Mouse (Mus musculus): ENCODE data around the gene Snx21. TPM values are rescaled to one million over a fixed set of nuclear protein-coding genes. Genes with fewer than 3 reads are reported as not detected.
"Not testable (repeated sequence)": the region's sequence is repeated elsewhere in the genome, so short reads cannot be mapped to it uniquely, and the experiment has no call there.

Snx21 gene
- total RNA-seq, 4 experiments from 2014 or later = 34.5 to 58.3 (median 46.7) TPM

DNA sequence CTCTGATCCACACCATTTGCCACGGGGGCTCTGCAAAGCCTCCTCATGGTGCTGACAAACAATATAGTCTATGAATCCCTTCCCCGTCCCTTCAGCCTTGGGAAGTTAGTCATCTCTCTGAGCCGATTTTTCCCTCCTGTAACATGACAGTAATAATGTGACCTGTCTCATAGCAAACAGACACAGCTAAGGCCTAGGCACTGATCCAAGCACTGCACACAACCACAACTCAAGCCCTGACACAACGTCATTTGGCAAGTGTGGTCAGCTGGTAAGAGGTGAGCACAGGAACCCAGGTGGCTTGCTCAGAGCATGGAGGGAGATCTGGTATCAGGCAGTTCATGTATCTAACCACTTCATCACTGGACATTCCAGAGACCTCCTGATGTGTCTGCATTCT, 10.2 kb downstream of the Snx21 start:
- no peak for DNase-seq

DNA sequence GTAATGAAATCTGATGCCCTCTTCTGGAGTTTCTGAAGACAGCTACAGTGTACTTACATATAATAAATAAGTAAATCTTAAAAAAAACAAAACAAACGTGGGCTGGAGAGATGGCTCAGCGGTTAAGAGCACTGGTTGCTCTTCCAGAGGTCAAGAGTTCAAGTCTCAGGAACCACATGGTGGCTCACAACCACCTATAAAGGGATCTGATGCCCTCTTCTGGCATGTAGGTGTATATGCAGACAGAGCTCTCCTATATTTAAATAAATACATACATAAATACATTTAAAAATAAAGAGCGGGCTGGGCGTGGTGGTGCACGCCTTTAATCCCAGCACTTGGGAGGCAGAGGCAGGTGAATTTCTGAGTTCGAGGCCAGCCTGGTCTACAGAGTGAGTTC, 12.9 kb downstream of the Snx21 start:
- DNase-seq = not testable (repeated sequence)

DNA sequence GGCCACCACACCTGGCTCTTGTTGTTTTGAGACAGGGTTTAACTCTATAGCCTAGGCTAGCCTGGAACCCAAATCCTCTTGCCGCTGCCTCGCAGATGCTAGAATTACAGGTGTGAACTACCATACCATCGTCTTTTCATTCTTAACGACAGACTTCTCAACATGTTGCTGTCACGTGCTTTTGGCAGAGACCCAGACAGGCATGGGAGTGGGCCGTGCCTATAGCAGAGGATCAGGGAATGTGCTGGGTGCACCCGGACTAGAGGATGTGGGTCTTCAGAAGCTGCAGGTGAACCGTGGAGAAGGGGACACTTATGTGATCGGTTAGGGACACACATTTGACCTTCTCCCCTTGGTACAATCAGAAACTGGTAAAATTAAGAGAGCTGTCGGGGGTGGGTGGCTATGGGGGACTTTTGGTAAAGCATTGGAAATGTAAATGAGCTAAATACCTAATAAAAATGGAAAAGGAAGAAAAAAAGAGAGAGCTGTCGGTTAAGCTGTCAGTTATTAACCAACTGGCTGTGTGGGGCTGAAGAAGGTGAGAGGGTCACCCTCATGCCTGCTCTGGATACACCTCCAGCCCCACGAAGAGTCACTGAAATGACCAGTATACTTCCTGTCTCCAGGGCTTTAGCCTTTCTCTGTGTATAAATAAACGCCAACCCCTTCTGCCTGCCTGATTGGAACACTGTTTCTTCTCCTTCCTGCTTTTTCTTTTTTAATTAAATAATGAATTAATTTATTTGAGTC, 14.8 kb downstream of the Snx21 start:
- DNase-seq = no peak

DNA sequence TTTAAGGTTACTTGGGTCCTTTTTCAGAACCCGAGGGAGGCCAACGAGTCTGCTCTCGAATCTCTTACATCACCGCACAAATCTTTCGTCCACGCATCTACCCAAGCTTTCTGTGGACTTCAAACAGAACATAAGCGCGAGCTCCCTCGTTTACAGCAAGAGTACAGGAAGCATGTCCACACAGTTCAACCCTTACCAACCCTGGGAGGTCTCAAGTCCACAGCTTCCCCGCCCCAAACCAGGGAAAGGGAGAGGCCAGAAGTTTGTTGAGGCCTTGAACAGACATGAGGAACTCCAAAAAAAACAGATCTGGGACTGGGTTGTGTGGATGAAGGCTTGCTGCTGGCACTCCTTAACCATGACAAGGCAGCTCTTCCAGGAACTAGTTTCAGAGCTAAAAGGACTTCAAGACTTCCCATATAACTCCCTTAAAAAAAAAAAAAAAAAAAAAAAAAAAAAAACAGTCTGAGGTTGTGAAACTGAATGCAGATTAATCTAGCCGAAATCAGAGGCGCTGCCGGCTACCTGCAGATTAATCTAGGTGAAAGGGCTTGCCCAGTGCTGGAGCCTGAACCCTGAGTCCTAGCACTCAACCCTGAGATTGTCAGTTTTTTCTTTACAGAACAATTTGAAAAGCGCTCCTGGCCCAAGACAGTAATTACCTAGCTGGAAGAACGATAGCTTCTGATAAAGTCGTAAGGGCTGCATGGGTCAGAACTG, 17.7 kb downstream of the Snx21 start:
- DNase-seq = no peak

DNA sequence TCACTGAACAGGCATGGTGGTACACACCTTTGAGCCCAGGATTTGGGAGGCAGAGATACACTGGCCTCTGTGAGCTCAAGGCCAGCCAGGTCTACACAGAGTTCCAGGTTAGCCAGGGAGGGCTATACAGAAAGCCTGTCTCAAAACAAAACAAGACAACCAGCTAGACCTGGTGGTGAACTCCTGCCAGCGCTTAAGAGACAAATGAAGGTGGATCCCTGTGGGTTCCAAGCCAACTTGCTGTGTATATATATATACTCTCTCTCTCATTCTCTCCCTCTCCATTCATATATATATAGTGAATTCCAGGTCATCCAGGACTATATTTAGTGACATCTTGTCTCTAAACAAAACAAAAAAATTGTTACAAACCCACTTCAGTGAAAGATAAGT, 18.3 kb downstream of the Snx21 start:
- no peak for DNase-seq

DNA sequence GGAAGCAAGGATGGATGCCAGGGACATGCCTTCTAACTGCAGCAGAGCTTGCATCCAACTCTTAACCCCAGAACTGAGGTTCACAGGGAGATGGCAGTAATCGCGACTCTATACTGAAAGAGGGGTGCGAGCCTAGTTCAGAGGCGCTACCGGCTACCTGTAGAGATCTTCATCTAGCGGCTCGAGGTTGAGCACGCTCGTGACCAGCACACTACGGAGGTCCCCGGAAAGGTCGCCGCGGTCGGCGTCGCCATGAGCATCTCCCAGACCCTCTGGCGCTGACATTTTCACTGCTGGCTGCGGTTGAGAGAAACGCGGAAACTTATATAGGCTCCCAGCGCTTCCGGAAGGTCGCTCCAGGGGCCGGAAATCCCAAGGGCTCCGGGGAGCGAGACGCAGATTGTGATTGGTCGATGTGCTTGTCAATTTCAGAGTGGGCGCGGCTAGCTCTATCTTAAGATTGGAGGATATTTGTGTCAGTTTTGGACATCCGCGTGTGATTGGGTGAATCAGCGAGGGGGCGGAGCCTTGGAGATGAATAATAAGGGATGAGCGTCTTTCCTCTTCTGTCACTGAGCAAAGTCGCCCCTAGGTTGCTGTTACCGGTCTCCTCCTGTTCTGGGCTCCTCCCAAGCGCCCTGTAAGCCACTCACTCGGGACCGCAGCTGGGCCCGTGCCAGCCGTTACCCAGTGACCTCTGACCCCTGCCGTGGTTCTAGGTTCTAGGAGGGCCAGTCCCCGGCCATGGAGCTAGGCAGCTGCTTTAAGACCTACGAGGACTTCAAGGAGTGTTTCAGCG, 19.1 kb downstream of the Snx21 start, which contains the start of the genes Acot8 and Zswim3:
Acot8 (minus strand) TSS at position 350 of the 799 bp plus-strand sequence.
Zswim3 (plus strand) TSS at position 566 of the 799 bp plus-strand sequence.
- peak; percentile 98 for DNase-seq

DNA sequence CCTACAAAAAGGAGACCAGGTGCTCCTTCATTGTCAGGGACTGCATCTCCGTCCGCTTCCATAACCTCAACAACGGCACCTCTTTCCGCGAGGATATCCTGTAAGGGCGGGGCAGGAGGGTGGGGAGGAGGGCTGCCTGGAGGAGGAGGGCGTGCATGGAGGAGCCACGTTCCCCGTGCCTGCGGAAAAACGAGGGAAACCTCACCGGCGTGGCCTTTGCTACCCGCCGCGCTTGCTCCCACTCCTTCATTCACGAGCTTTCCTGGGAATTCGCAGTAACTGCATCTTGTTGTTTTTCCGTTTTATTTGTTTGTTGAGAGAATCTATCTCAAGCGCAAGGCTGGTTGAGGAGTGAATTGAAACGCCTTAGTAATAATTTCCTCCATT, 19.7 kb downstream of the Snx21 start:
- no peak for DNase-seq

DNA sequence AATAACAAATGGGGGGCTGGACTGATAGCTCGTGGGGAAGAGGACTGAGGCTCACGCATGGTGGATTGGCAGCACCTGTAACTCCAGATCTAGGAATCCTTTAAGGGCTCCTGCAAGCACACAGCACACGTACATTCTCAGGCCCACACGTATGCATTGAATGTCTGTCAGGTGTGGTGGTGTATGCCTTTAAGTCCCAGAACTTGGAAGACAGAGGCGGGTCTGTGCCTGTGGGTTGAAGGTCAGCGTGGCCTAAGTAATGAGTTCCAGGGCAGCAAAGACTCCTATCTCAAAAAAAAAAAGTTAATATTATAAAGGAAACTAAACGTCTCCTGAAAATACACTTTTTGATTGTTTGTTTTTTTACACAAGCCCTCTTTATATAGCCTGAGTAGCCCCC, 21.0 kb downstream of the Snx21 start:
- DNase-seq = no peak

DNA sequence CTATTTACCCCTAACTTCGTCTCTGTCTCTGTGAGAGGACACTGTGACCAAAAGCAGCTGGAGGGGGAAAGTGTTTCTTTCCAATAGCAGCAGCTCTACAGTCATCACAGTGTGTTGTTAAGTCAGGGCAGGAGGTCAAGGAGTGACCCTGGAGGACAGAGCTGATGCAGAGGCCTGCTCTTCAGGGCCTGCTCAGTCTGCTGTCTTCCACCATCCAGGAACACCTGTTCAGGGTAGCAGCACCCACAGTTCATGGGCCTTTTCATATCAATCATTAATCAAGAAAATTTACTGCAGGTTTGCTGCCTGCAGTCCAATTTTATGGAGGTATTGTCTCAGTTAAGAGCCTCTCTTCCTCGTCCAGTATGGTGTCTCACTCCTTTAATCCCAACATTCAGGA, 27.9 kb downstream of the Snx21 start:
- DNase-seq = no peak

DNA sequence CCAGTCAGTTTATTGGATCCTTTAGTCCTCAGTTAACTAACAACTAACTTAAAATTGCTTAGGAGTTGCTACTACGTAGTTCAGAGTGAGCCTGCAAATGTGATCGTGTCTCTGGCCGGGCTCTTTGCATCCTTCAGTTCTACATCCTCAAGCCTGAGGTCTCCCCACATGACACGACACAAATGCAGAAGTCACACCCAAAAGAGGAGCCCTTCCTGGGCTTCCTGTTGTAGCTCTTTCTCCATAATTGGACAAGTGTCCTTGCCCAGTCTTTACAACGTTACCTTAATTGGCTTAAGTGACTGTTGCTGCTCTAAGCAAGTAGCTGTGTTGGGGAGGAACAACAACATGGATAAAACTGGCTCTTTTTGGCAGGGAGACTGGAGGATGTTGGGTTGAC, 29.7 kb downstream of the Snx21 start:
- DNase-seq = no peak

DNA sequence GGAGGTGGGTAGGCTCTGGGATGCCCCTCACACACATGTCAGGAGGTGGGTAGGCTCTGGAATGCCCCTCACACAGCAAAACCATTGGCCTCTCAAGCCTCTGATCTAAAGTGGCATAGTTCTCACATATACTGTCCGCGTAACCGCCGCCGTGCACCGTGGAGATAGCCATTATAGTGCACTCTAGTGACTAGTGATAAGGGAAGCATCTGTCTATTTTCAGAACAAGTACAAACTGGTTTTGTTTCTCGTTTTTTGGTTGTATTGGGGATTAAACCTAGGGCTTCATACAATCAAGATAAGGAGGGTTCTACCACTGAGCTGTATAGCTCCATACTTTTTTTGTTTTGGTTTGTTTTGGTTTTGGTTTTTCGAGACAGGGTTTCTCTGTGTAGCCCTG, 30.2 kb downstream of the Snx21 start:
- no peak for DNase-seq

DNA sequence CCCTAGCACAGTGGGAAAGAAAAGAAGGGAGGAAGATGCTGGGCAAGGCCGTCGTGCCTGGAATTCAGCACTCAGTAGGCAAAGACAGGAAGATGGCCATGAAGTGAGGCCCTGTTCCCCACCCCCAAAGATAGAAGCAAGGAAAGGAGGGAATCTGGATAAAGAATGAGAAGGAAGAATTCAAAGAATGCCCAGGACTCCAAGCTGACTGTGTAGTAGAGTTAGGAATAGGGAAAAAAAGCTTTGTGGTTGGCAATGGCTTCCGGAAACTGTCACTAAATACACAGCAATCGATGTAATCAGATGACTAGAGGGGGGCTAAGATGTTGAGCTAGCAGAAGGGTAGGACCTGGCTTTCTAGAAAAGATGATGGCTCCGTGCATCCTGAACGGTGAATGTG, 31.6 kb downstream of the Snx21 start:
- no peak for DNase-seq

DNA sequence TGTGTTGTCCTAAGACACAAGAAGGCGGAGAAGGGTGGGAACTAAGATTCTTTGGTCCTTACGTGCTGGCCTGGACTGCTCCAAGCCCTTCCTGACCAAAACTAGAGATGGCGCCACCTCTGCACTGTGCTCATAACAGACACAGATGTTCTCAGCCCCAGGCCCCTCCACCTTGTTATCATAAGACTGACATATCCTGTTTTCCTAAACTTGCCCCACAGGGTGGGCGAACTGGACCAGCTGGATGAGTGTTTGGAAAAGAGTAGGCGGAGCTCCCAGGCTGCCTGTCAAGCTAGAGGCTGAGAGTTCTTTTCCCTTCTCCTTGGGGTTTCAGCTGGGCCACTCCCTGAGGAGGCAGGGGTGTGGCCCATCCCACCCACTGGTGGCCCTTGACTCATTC, 32.1 kb downstream of the Snx21 start:
- no peak for DNase-seq

DNA sequence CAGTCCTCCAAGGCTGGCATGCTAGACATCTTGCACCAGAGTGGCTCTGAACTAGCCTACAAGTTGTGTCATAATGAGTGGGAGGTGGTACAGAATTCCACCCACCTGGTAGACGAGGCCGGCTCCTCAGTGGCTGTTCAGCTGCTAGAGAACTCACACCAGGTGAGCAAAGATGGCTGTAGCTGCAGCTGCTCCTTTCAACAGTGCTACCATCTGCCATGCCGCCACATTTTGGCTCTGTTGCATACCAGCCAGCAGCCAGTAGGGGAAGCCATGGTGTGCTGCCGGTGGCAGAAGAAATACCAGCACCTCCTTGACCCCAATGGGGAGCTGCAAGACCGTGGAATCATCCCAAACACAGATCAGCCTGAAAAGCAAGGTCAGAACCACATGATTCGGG, 35.4 kb downstream of the Snx21 start:
- no peak for DNase-seq

DNA sequence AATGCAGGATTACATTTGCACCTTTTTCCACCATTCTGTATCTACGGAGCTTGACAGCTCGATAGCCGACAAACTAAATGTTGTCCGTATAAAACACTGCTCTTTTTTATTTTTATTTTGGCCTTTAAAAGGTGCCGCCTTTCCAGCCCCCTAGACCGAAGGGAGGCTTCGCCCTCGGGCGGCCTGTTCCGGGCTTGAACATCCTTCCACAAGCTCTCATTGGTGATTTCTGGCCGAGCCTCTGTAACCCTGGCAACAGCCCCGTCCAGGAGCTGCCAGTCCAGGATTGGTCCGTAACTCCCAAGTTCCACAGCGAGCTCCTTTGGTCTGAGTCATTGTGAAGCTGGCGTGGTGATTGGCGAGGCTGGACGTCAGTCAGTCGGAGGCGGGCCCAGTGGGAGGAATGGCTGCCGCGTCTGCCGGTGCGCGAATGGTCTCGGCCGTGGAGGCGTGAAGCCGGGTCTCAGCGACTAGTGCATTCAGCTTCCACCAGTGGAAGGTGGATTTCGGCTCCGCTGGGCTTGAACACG, 37.1 kb downstream of the Snx21 start, which contains the start of gene Zswim1:
Zswim1 (plus strand) TSS at position 51 of the 530 bp plus-strand sequence.
- peak; percentile 99 for DNase-seq

DNA sequence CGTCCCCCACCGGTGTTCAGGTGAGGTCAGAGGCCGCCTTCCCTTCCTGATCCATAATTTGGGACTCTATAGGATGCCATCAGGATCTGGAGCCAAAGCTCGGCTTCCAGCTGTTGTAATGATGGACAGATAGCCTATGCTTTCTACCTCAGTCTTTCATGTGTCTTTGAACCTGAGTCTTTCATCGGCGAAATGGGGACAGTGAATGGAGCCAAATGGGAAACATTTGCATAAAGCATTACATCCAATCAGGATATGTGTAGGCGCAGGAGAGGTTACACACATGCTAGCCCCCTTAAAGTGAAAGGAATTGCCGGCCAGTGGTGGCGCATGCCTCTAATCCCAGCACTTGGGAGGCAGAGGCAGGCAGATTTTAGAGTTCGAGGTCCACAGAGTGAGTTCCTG, 37.6 kb downstream of the Snx21 start:
- no peak for DNase-seq

DNA sequence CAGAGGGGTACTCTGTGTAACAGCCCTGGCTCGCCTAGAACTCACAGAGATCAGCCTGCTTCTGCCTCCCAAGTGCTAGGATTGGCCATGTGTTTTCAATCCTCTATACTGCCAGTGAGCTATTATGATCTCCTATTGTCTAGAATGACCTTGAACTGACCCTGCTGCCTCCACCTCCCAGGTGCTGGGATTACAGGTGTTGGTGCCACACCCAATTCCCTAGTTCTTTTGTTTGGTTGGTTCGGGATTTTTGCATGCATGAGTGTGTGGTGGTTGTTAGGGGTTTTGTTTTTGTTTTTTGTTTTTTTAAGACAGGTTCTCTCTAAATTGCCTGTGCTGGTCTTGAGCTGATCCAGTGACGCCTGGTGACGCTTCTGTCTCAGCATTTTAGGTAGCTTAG, 38.3 kb downstream of the Snx21 start:
- DNase-seq = no peak

DNA sequence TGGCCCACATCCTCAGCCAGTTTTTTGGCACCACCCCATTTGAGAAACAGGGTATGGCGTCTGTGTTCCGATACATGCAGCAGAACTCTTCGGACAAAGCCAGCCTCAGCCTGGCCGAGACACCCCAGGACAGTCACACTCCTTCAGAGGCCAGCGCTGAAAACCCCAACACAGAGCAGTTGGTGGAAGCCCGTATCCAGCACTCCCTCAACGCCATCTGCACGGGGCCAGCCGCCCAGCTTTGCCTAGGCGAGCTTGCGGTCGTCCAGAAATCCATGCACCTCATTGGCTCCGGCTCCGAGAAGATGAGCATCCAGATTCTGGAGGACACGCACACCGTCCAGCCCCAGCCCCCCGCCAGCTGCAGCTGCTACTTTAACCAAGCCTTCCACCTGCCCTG, 39.9 kb downstream of the Snx21 start:
- no peak for DNase-seq

DNA sequence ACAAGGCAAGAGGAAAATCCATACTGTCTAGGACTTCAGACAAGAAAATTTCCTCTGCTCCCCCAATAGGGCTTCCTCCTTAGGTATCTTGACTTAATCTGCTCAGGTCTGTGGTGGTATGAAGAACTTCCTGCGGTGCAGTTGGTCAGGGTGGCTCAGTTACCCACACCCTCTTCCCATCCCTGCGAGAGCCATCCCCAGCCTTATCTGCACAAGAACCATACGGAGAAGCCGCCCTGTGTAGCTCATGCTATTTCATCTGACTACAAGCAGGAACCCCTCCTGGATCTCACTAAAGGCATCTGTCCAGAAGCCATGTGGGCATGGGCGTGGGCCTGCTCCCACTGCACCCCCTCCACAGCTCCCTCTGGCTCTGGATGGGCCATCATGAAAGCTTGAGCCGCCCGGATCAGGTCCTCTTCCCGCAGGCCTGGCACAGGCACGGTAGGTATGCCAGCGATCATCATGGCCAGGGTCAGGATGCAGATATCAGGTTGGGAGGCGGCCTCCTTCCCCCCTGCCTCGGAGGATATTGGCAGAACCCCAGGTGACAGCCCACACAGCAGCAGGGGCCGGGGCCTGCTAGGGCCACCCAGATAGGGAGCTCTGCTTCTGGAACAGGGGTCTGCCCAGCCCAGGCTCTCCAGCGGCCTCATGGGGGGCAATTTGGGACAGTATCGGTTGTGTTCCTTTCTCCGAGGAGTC, 41.7 kb downstream of the Snx21 start:
- no peak for DNase-seq

DNA sequence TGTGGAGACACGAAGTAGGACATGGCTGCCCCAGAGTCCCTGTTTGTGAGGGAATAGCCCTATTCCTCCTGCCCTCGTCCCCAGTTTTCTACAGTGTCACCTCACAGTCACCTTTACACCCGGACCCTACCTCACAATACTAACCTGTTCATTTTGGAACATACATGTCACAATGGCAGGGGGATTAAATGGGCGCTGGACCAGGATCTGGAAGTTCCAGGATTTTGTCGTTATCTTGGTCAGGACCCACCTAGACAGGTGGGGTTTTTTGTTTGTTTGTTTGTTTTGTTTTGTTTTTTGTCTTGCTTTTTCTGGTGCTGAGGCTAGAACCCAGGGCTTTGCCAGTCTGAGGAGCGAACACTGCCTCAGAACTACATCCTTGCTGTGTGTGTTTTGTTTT, 42.8 kb downstream of the Snx21 start, which contains the start of gene Spata25:
Spata25 (minus strand) TSS at position 101 of the 400 bp plus-strand sequence.
- DNase-seq = no peak

DNA sequence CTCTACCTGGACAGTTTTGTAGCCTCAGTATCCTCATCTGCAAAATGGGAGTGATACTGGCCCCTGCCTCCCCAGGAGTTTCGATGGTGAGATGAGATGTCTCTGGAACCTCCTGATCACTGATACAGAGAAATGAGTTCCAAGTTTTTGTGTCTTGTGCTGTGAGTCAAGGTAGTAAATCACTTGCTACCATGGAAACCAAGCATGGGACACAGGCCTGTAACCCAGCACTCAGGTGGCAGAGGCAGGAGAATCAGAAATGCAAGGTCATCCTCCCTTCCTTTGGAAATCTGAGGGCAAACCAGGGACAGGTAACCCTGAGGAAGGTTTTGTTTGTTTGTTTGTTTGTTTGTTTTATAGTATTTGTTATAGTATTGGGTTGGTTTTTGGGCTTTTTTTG, 43.5 kb downstream of the Snx21 start:
- DNase-seq = no peak

DNA sequence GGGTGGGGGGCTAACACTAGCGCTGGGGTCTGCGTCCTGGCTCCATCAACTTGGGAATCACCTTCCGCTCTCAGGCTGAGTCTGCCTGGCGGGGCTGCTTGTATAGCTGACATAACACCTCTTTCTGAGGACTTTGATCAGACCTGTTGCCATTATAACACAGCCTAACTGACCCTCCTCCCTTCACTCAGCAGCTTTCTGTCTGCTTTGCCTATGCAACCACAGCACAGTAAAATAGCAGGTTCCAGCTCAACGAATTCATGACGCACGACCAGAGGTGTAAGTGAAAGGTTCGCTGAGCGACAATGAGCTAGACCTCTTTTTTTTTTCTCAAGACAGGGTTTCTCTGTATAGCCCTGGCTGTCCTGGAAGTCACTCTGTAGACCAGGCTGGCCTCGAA, 45.4 kb downstream of the Snx21 start:
- DNase-seq = no peak
